Mouse (Mus musculus): ENCODE data around the gene Marf1.
A peak's percentile ranks its signal among the peaks of the same experiment; 100 is the strongest.
"Not testable (repeated sequence)": the region's sequence is repeated elsewhere in the genome, so short reads cannot be mapped to it uniquely, and the experiment has no call there.

Gene Marf1

GRCm38 (mm10) chr16:14162988-14163416 is at the start of gene Marf1, which contains the start of gene Nde1:
TSS of gene Marf1 (minus strand) at chr16:14163351.
TSS of gene Nde1 (plus strand) at chr16:14163275.
- peak; percentile 95 to 98 for DNase-seq (ENCODE audit: inconsistent age in 2 of 2, low spot score in 1 of 2)

GRCm38 (mm10) chr16:14198798-14199197 is 35.6 kb upstream of the Marf1 start:
- DNase-seq (ENCODE audit: inconsistent age in 2 of 2, low spot score in 1 of 2), result no peak

- peak; percentile 63 to 90 for DNase-seq (ENCODE audit: inconsistent age in 2 of 2, low spot score in 1 of 2)
Measured at GRCm38 (mm10) chr16:14195427-14195826, 32.3 kb upstream of the Marf1 start.

GRCm38 (mm10) chr16:14194164-14194950 is 31.2 kb upstream of the Marf1 start:
- peak in 1 of 2 experiments; percentile 50 for DNase-seq (ENCODE audit: inconsistent age in 2 of 2, low spot score in 1 of 2)

GRCm38 (mm10) chr16:14185516-14185915 is 22.4 kb upstream of the Marf1 start:
- no peak for DNase-seq (ENCODE audit: inconsistent age in 2 of 2, low spot score in 1 of 2)

GRCm38 (mm10) chr16:14183856-14184255 is 20.7 kb upstream of the Marf1 start:
- DNase-seq (ENCODE audit: inconsistent age in 2 of 2, low spot score in 1 of 2), result no peak

GRCm38 (mm10) chr16:14182360-14182759 is 19.2 kb upstream of the Marf1 start:
- DNase-seq (ENCODE audit: inconsistent age in 2 of 2, low spot score in 1 of 2), result no peak

- no peak for DNase-seq (ENCODE audit: inconsistent age in 2 of 2, low spot score in 1 of 2)
Measured at GRCm38 (mm10) chr16:14180163-14180733, 17.1 kb upstream of the Marf1 start.

- peak in 1 of 2 experiments; percentile 41 for DNase-seq (ENCODE audit: inconsistent age in 2 of 2, low spot score in 1 of 2)
Measured at GRCm38 (mm10) chr16:14178041-14178440, 14.9 kb upstream of the Marf1 start.

- DNase-seq (ENCODE audit: inconsistent age in 2 of 2, low spot score in 1 of 2), result peak; percentile 52 to 74
Measured at GRCm38 (mm10) chr16:14169706-14170105, 6.6 kb upstream of the Marf1 start.

GRCm38 (mm10) chr16:14166490-14166889 is 3.3 kb upstream of the Marf1 start:
- DNase-seq (ENCODE audit: inconsistent age in 2 of 2, low spot score in 1 of 2), result no peak

- DNase-seq (ENCODE audit: inconsistent age in 2 of 2, low spot score in 1 of 2), result no peak
Measured at GRCm38 (mm10) chr16:14163731-14164130, 580 bp upstream of the Marf1 start.

GRCm38 (mm10) chr16:14160941-14161340 is 2.2 kb downstream of the Marf1 start:
- no peak for DNase-seq (ENCODE audit: inconsistent age in 2 of 2, low spot score in 1 of 2)

- DNase-seq (ENCODE audit: inconsistent age in 2 of 2, low spot score in 1 of 2), result peak; percentile 78 to 94
Measured at GRCm38 (mm10) chr16:14159746-14160131, 3.4 kb downstream of the Marf1 start.

- peak; percentile 99 to 100 for DNase-seq (ENCODE audit: inconsistent age in 2 of 2, low spot score in 1 of 2)
Measured at GRCm38 (mm10) chr16:14158936-14159745, 4.0 kb downstream of the Marf1 start.

GRCm38 (mm10) chr16:14158536-14158935 is 4.6 kb downstream of the Marf1 start:
- DNase-seq (ENCODE audit: inconsistent age in 2 of 2, low spot score in 1 of 2), result no peak

- DNase-seq (ENCODE audit: inconsistent age in 2 of 2, low spot score in 1 of 2), result peak; percentile 65 to 87
Measured at GRCm38 (mm10) chr16:14156312-14156711, 6.8 kb downstream of the Marf1 start.

- not testable (repeated sequence) for DNase-seq (ENCODE audit: inconsistent age in 2 of 2, low spot score in 1 of 2)
Measured at GRCm38 (mm10) chr16:14155638-14156037, 7.5 kb downstream of the Marf1 start.

- no peak for DNase-seq (ENCODE audit: inconsistent age in 2 of 2, low spot score in 1 of 2)
Measured at GRCm38 (mm10) chr16:14151718-14152117, 11.4 kb downstream of the Marf1 start.

GRCm38 (mm10) chr16:14147712-14148111 is 15.4 kb downstream of the Marf1 start:
- no peak for DNase-seq (ENCODE audit: inconsistent age in 2 of 2, low spot score in 1 of 2)

- DNase-seq (ENCODE audit: inconsistent age in 2 of 2, low spot score in 1 of 2), result no peak
Measured at GRCm38 (mm10) chr16:14143298-14143697, 19.9 kb downstream of the Marf1 start.

All from adrenal gland, adult (tissue).